Mouse (Mus musculus) gastrocnemius, postnatal 25 days (tissue): ENCODE results near the gene Kcnc3. TPM values are rescaled to one million over a fixed set of nuclear protein-coding genes. Genes with fewer than 3 reads are reported as not detected.

Experiments
- DNase-seq: peaks from one replicate; pipeline ENCODE4 v3.0.0; 2022
- total RNA-seq, 2 experiments: library from RNA; stranded (reverse); gene quantifications; 1 replicate in 1 of 2; 2 replicates in 1 of 2; pipeline ENCODE4 v1.2.3; 2021

The Kcnc3 gene
- total RNA-seq, 2 experiments from 2014 or later, result 4.3 to 4.8 TPM

- DNase-seq, result no peak
Measured at GRCm38 (mm10) chr7:44596996-44597538, 6.6 kb downstream of the Kcnc3 start.

GRCm38 (mm10) chr7:44597666-44598065 is 7.2 kb downstream of the Kcnc3 start:
- DNase-seq, result no peak

GRCm38 (mm10) chr7:44598336-44598735 is 7.9 kb downstream of the Kcnc3 start:
- DNase-seq, result no peak

GRCm38 (mm10) chr7:44600691-44601262 is 10.3 kb downstream of the Kcnc3 start:
- DNase-seq, result no peak

GRCm38 (mm10) chr7:44601646-44602045 is 11.2 kb downstream of the Kcnc3 start:
- no peak for DNase-seq

- DNase-seq, result no peak
Measured at GRCm38 (mm10) chr7:44602443-44602842, 12.0 kb downstream of the Kcnc3 start.

GRCm38 (mm10) chr7:44603186-44603855 is 12.9 kb downstream of the Kcnc3 start:
- no peak for DNase-seq

GRCm38 (mm10) chr7:44604139-44604606 is 13.7 kb downstream of the Kcnc3 start:
- DNase-seq, result no peak

GRCm38 (mm10) chr7:44604619-44605018 is 14.2 kb downstream of the Kcnc3 start:
- DNase-seq, result no peak

GRCm38 (mm10) chr7:44605436-44605835 is 15.0 kb downstream of the Kcnc3 start:
- no peak for DNase-seq

GRCm38 (mm10) chr7:44606171-44606901 is 15.9 kb downstream of the Kcnc3 start:
- DNase-seq, result no peak

GRCm38 (mm10) chr7:44612192-44612591 is 21.7 kb downstream of the Kcnc3 start:
- DNase-seq, result no peak

- DNase-seq, result no peak
Measured at GRCm38 (mm10) chr7:44614041-44614688, 23.7 kb downstream of the Kcnc3 start.

- no peak for DNase-seq
Measured at GRCm38 (mm10) chr7:44615309-44615708, 24.8 kb downstream of the Kcnc3 start.

GRCm38 (mm10) chr7:44615987-44616386 is 25.5 kb downstream of the Kcnc3 start:
- DNase-seq, result no peak

- no peak for DNase-seq
Measured at GRCm38 (mm10) chr7:44617059-44617458, 26.6 kb downstream of the Kcnc3 start.

GRCm38 (mm10) chr7:44623714-44624542 is 33.5 kb downstream of the Kcnc3 start:
- no peak for DNase-seq

- DNase-seq, result no peak
Measured at GRCm38 (mm10) chr7:44624543-44624826, 34.0 kb downstream of the Kcnc3 start.

GRCm38 (mm10) chr7:44624828-44625227 is 34.4 kb downstream of the Kcnc3 start:
- no peak for DNase-seq

GRCm38 (mm10) chr7:44625241-44626067 is 35.0 kb downstream of the Kcnc3 start:
- DNase-seq, result no peak

- DNase-seq, result no peak
Measured at GRCm38 (mm10) chr7:44626068-44626385, 35.6 kb downstream of the Kcnc3 start.
